Mouse (Mus musculus) ES-E14 (cell line): ENCODE measurements around the gene Gpr137c.

Experiments
- HCFC1 ChIP-seq: IDR thresholded peaks from 2 replicates; pipeline ENCODE4 v1.6.1; 2012; ENCODE audit warnings: low read length, inconsistent platforms, borderline replicate concordance; ENCODE audit not compliant: insufficient read depth
- ZNF384 ChIP-seq: IDR thresholded peaks from 2 replicates; pipeline ENCODE4 v1.6.1; 2012; ENCODE audit warnings: low read depth, low read length, inconsistent platforms

GRCm38 (mm10) chr14:45263831-45264592, 44.5 kb downstream of the Gpr137c start:
- TF ChIP-seq HCFC1, result no peak
- TF ChIP-seq ZNF384, result no peak
